Mouse (Mus musculus): ENCODE measurements at regions not wholly inside any gene's neighbourhood (a gene's known extent, or its start where the extent isn't known, plus 50 kb on each side); places are given as distances from the start of the nearest gene placed in this dataset.

DNA sequence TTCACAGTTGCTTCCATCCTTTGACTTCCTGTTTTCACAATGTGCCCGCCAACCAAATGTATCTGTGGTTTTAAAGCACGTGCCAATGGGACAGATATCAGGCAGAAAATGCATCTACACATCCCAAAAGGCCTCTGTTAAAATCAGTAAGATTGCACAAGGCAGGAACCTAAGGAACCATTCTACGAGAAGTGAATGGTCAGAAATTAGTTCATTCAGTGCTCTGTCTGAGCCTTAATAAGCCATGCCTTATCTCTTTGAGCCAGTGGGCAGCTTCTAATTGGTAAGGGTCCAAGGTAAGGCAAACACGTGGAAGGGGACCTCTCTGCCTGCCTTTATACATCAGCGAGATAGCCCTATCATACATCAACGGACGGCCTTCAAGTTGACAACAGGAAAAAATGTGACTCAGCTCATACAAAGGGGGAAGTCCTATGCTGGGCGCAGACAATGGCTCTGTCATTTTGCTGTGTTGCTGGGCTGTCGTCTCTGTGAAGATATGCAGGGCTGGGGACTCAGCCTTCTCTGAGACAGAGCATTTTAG, 78.3 kb upstream of the Tet2 start:
- Histone ChIP-seq H3K9ac (ENCODE audit: low read depth, low read length) (no peak overlapping the region), H3K27me3 (replicated peaks; ENCODE audit: control insufficient read depth, insufficient read depth, low read length) (no peaks in the 10 kb centered on the region), H3K4me2 (ENCODE audit: low read depth, low read length) (no peak overlapping the region), H3K9me3 (ENCODE audit: control insufficient read depth, low read length) (no peaks in the 10 kb centered on the region), H3K27ac (replicated peaks; ENCODE audit: low read depth, low read length) (no peak overlapping the region), H3K4me3 (ENCODE audit: low read depth, low read length) (no peak overlapping the region), H3K36me3 (ENCODE audit: control insufficient read depth, insufficient read depth, low read length) (no peaks in the 10 kb centered on the region), H3K4me1 (ENCODE audit: control insufficient read depth, insufficient read depth, low read length) (no peaks in the 10 kb centered on the region)
- ATAC-seq (ENCODE audit: low read depth) (no peak), DNase-seq (ENCODE audit: low spot score) (no peak)
- 71% methylated on average over 9 of the region's 9 CpGs for WGBS

GRCm38 (mm10) chr3:133624079-133624875, 79.3 kb upstream of the Tet2 start:
- Histone ChIP-seq H3K36me3 (ENCODE audit: control insufficient read depth, insufficient read depth, low read length) (no peaks in the 10 kb centered on the region), H3K9ac (ENCODE audit: low read depth, low read length) (no peak overlapping the region), H3K9me3 (ENCODE audit: control insufficient read depth, low read length) (no peaks in the 10 kb centered on the region), H3K27me3 (replicated peaks; ENCODE audit: control insufficient read depth, insufficient read depth, low read length) (no peaks in the 10 kb centered on the region), H3K27ac (replicated peaks; ENCODE audit: low read depth, low read length) (no peak overlapping the region), H3K4me1 (ENCODE audit: control insufficient read depth, insufficient read depth, low read length) (no peaks in the 10 kb centered on the region), H3K4me3 (ENCODE audit: low read depth, low read length) (no peak overlapping the region), H3K4me2 (ENCODE audit: low read depth, low read length) (no peak overlapping the region)
- no peak for DNase-seq (ENCODE audit: low spot score)
- ATAC-seq (ENCODE audit: low read depth) = no peak
- 81% methylated on average over 3 of the region's 3 CpGs for WGBS

DNA sequence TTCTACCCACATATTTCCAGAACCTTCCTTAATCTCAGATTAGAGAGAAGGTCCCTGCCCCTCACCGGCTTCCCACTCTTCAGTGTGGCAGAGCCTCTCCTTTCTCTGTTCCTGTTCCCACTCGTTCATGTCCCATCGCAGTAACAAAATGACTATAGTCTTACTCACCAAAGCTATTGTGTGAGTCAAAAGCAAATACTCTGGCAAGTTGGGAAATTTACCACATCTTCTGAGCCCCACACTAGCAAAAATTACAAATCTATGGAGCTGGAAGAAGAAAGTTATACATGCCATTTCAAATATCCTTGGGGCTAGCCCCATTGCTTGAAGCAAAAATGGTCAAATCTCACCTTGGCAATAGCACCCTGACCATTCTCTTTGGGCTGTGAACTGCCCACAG, 80.1 kb upstream of the Tet2 start:
- no peak for DNase-seq (ENCODE audit: low spot score)
- 87% methylated on average over 3 of the region's 3 CpGs for WGBS
- ATAC-seq (ENCODE audit: low read depth) = no peak

DNA sequence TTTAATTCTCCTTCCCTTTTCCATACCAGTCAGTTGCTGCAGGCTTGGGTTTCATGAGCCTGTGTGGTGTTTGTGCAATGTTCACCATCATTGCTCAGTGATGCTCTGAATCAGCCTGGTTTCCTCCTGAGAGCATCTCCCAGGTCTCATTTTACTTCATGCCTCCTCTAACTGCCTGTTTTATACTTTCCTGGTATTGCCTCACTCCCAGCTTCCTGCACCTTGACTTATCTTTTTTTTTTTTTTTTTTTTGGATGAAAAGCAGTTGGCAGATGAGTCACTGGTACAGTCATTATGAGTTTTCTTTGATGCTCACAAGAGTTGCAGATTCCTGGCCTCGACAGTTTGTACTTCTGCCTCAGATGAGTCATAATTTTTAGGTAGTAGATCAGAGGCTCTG, 81.5 kb upstream of the Tet2 start:
- Histone ChIP-seq H3K4me3 (ENCODE audit: low read depth, low read length) (no peak overlapping the region), H3K9ac (ENCODE audit: low read depth, low read length) (no peak overlapping the region), H3K27me3 (replicated peaks; ENCODE audit: control insufficient read depth, insufficient read depth, low read length) (no peaks in the 10 kb centered on the region), H3K27ac (replicated peaks; ENCODE audit: low read depth, low read length) (no peak overlapping the region), H3K4me2 (ENCODE audit: low read depth, low read length) (no peak overlapping the region), H3K36me3 (ENCODE audit: control insufficient read depth, insufficient read depth, low read length) (no peaks in the 10 kb centered on the region), H3K9me3 (ENCODE audit: control insufficient read depth, low read length) (no peaks in the 10 kb centered on the region), H3K4me1 (ENCODE audit: control insufficient read depth, insufficient read depth, low read length) (no peaks in the 10 kb centered on the region)
- no peak for DNase-seq (ENCODE audit: low spot score)
- WGBS = 40% methylated on average over 1 of the region's 1 CpGs
- no peak for ATAC-seq (ENCODE audit: low read depth)

More for the DNA sequence above, 80.1 kb upstream of the Tet2 start:
- no peak overlapping the region for H3K4me2 ChIP-seq (ENCODE audit: low read depth, low read length)
- no peak overlapping the region for H3K9ac ChIP-seq (ENCODE audit: low read depth, low read length)
- no peak overlapping the region for H3K4me3 ChIP-seq (ENCODE audit: low read depth, low read length)
- no peaks in the 10 kb centered on the region for H3K36me3 ChIP-seq (ENCODE audit: control insufficient read depth, insufficient read depth, low read length)
- no peaks in the 10 kb centered on the region for H3K9me3 ChIP-seq (ENCODE audit: control insufficient read depth, low read length)
- H3K27me3 ChIP-seq (replicated peaks; ENCODE audit: control insufficient read depth, insufficient read depth, low read length) = no peaks in the 10 kb centered on the region
- no peak overlapping the region for H3K27ac ChIP-seq (replicated peaks; ENCODE audit: low read depth, low read length)
- no peaks in the 10 kb centered on the region for H3K4me1 ChIP-seq (ENCODE audit: control insufficient read depth, insufficient read depth, low read length)

GRCm38 (mm10) chr3:133627116-133627844, 82.3 kb upstream of the Tet2 start:
- no peak overlapping the region for H3K4me3 ChIP-seq (ENCODE audit: low read depth, low read length)
- no peak for ATAC-seq (ENCODE audit: low read depth)
- H3K9ac ChIP-seq (ENCODE audit: low read depth, low read length) = no peak overlapping the region
- WGBS = 87% methylated on average over 3 of the region's 3 CpGs
- no peaks in the 10 kb centered on the region for H3K36me3 ChIP-seq (ENCODE audit: control insufficient read depth, insufficient read depth, low read length)
- no peak for DNase-seq (ENCODE audit: low spot score)
- no peaks in the 10 kb centered on the region for H3K27me3 ChIP-seq (replicated peaks; ENCODE audit: control insufficient read depth, insufficient read depth, low read length)
- no peaks in the 10 kb centered on the region for H3K4me1 ChIP-seq (ENCODE audit: control insufficient read depth, insufficient read depth, low read length)
- H3K9me3 ChIP-seq (ENCODE audit: control insufficient read depth, low read length) = no peaks in the 10 kb centered on the region
- H3K4me2 ChIP-seq (ENCODE audit: low read depth, low read length) = no peak overlapping the region
- H3K27ac ChIP-seq (replicated peaks; ENCODE audit: low read depth, low read length) = no peak overlapping the region

DNA sequence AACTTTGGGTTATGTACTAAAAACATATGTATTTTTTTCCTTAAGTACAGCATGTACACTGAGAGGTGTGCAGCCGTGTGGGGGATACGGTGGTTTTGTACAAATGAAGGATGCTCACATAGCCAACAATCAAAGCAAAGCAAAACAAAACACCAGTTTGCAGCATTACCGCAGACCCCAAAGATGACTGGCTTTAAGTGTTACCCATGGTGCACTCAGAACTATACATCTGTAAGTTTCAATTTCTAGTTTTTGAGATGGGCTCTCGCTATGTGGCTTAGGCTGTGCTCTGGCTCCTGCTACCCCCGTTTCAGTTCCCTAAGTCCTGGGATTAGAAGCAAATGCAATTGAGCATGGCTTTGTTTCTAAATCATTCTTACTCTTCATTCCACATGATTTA, 89.4 kb upstream of the Tet2 start:
- Histone ChIP-seq H3K27ac (replicated peaks; ENCODE audit: low read depth, low read length) (no peak overlapping the region), H3K4me1 (ENCODE audit: control insufficient read depth, insufficient read depth, low read length) (no peaks in the 10 kb centered on the region), H3K4me2 (ENCODE audit: low read depth, low read length) (no peak overlapping the region), H3K9me3 (ENCODE audit: control insufficient read depth, low read length) (no peaks in the 10 kb centered on the region), H3K9ac (ENCODE audit: low read depth, low read length) (no peak overlapping the region), H3K27me3 (replicated peaks; ENCODE audit: control insufficient read depth, insufficient read depth, low read length) (no peaks in the 10 kb centered on the region), H3K36me3 (ENCODE audit: control insufficient read depth, insufficient read depth, low read length) (no peaks in the 10 kb centered on the region), H3K4me3 (ENCODE audit: low read depth, low read length) (no peak overlapping the region)
- ATAC-seq (ENCODE audit: low read depth) (no peak), DNase-seq (ENCODE audit: low spot score) (no peak)
- 87% methylated on average over 5 of the region's 5 CpGs for WGBS

DNA sequence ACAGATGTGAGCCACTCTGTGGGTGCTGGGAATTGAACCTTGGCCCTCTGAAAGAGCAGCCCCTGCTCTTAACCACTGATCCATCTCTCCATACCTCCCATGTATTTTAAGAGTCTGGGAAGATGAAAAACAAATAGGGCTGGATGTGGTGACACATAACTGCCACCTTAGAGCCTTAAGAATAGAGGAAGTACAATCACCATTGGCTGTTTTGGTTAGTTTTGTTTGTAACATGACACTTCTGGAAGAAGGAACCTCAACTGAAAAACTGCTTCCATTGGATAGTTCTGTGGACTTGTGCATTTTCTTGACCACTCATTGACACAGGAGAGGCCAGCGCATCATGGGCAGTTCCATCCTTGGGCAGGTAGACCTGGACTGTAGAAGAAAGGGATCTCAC, 100.7 kb upstream of the Tet2 start:
- no peak for DNase-seq (ENCODE audit: low spot score)
- Histone ChIP-seq H3K4me1 (ENCODE audit: control insufficient read depth, insufficient read depth, low read length) (no peaks in the 10 kb centered on the region), H3K9ac (ENCODE audit: low read depth, low read length) (no peak overlapping the region), H3K4me3 (ENCODE audit: low read depth, low read length) (no peak overlapping the region), H3K36me3 (ENCODE audit: control insufficient read depth, insufficient read depth, low read length) (no peaks in the 10 kb centered on the region), H3K27me3 (replicated peaks; ENCODE audit: control insufficient read depth, insufficient read depth, low read length) (no peaks in the 10 kb centered on the region), H3K4me2 (ENCODE audit: low read depth, low read length) (no peak overlapping the region), H3K27ac (replicated peaks; ENCODE audit: low read depth, low read length) (no peak overlapping the region), H3K9me3 (ENCODE audit: control insufficient read depth, low read length) (no peaks in the 10 kb centered on the region)
- 100% methylated on average over 1 of the region's 1 CpGs for WGBS
- ATAC-seq (ENCODE audit: low read depth) = no peak

DNA sequence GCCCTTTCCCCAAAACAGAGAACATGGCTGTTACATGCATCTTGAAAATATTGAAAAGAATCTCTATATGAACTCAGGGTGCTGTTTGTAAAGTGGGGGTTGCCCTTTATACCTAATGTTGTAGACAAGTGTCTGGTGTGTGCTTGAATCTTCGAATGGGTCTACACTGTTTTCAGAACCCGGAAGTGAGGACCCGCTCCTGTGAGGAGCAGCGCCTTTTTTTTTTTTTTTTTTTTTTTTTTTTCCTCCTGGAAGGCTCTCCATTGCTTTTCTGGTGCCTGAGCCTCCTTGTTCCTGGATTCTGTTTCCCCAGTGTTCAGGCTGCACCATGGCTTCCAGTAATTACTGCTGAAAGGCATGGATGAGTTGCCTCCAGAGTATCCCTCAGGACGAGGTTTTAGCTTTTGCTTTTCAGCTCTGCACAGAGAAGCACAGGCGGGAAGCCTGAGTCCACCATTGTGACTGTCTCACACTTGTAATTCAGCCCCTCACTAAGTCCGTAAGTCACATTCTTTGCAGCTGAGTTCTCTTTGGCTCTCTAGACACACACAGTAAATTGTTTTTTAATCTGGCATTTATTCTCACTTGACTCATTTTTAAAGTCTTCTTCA, 101.6 kb upstream of the Tet2 start:
- Histone ChIP-seq H3K4me2 (ENCODE audit: low read depth, low read length) (no peak overlapping the region), H3K27ac (replicated peaks; ENCODE audit: low read depth, low read length) (no peak overlapping the region), H3K9me3 (ENCODE audit: control insufficient read depth, low read length) (no peaks in the 10 kb centered on the region), H3K4me3 (ENCODE audit: low read depth, low read length) (no peak overlapping the region), H3K9ac (ENCODE audit: low read depth, low read length) (no peak overlapping the region), H3K4me1 (ENCODE audit: control insufficient read depth, insufficient read depth, low read length) (no peaks in the 10 kb centered on the region), H3K36me3 (ENCODE audit: control insufficient read depth, insufficient read depth, low read length) (no peaks in the 10 kb centered on the region), H3K27me3 (replicated peaks; ENCODE audit: control insufficient read depth, insufficient read depth, low read length) (no peaks in the 10 kb centered on the region)
- DNase-seq (ENCODE audit: low spot score) = no peak
- WGBS = 55% methylated on average over 7 of the region's 7 CpGs
- no peak for ATAC-seq (ENCODE audit: low read depth)
